Mouse (Mus musculus): ENCODE results near the gene Anapc11.

The Anapc11 gene

DNA sequence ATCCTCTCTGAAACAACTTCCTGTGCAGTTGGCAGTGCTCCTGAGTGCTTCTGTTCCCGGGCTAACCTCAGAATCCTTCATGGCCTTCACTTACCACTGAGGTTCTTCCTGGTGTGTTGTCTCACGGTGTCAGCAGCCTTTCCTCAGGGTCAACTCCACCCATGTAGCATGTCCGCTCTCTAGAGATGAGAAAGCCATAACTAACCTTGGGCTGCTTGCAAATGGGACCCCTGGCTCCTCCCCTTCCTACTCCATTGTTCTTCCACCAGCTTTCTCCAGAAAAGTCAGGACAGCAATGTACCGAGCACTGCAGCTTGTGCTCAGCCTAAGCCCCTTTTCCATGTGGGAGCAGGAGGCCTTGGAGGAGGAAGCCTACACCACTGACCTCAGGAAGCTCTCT is 8.5 kb downstream of the Anapc11 start:
- no peak for DNase-seq (ENCODE audit: low spot score in 2 of 2)

DNA sequence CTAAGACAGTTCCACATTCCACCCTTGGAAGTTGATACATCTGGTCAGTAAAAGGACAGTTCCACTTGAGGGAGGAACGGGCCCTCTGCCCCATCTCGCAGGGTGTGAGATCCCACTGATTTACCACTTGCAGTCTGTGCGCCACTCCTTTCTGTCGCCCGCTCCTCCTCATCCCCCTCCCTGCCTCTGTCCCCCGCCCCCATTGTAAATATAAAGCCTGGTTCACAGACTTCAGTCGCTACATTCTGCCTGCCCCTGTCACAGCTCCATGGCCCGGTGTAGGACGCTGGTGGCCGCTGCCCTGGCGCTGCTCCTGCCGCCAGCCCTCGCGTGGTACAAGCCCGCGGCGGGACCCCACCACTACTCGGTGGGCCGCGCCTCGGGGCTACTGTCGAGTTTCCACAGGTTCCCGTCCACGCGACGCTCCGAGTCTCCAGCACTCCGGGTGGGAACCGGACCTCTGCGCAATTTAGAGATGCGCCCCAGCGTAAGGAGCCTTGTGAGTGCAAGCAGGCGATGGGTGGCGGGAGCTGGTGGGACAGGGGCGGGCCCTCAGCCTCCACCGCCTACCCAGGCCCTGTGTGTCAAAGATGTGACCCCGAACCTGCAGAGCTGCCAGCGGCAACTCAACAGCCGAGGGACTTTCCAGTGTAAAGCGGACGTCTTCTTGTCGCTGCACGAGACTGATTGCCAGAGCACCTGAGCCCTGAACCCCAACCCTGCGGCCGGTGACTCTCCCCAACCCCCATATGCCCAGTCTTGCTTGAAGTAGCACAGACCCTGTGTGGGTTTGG is 10.2 kb downstream of the Anapc11 start, which contains the start of gene Npb:
Npb (plus strand) TSS at position 237 of the 794 bp plus-strand sequence.
- DNase-seq (ENCODE audit: low spot score in 2 of 2) = no peak

DNA sequence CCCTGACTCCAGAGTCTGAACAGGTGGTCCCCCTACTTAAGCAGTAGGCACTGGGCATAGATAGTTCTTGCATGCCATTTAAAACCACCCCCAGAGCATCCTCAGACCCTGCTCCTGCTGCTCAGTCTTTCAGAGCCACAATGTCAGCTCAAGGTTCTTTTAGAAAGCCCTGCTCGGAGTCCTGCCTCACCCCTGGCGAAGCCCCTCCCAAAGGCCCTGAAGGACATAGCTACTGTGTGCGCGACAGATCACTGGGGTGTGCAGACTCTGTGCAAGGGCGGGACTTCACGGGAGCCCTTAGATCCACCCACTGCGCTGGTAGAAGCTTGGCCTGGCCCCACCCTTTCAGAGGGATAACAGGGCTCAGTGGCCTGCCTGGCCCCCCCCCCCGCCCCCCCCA is 11.0 kb downstream of the Anapc11 start:
- no peak for DNase-seq (ENCODE audit: low spot score in 2 of 2)

DNA sequence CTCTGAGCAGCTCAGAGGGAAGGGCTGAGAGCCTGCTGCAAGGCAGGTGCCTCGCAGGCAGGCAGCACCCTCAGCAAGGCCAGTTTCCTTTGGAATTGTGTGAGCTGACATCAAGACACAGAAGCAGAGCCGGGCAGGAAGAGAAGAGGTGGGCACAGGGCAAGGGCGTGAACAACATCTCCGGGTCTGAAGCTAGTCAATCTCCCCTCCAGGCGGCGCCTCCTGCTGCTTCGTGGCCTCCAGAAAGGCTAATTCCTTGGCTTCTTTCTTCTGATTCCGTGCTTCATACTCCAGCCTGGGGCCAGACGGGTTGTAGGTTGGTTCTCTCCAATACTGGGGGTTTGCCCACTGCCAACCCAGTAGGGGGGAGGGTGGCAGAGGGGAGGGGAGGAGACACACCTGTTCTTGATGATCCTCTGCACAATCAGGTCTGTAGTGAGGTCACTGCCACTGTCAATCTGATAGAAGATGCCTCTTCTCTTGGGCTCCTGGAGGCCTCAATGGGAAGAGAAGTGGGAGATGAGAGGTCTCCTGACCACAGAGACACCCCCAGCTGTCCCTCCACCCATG is 12.3 kb downstream of the Anapc11 start:
- no peak for DNase-seq (ENCODE audit: low spot score in 2 of 2)

DNA sequence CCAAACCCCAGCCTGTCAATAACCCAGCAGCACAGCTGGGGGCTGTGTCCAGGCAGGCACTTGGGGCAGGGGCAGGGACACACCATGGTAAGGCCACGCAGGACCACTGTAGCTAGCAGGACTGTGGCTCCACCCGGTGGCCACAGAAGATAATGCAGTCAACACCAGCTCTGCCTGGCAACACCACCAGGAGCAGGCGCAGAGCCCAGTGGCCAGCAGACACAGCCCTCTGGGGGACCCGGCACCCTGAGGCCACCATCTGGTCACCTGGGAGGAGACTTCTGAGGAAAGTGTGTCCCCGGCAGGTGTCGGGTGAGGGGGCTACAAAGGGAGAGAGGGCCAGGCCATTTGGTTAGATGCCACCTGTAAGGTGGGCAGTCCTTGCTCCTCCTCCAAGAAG is 14.5 kb downstream of the Anapc11 start:
- no peak for DNase-seq (ENCODE audit: low spot score in 2 of 2)

DNA sequence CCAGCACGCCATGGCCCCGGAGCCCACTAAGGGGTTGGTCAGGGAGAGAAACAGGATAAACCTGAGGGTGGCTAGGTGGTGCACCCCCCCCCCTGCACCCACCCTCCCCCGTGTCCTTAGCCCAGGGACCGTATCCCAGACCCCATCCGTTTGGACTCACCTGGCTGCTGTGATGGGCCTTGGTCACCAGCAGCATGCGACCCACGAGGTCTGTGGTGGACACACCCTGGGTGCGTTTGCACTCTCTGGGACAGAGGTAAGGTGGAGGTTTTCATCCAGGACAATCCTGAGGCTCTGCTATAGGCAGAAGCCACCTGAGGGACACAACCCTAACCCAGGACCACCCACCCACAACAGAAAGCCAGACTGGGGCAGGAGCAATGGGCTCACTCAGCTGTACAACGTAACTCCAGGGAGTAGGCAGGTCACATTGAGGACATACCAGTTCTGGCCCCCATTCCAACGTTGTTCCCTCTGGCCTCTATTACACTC is 15.3 kb downstream of the Anapc11 start:
- no peak for DNase-seq (ENCODE audit: low spot score in 2 of 2)

DNA sequence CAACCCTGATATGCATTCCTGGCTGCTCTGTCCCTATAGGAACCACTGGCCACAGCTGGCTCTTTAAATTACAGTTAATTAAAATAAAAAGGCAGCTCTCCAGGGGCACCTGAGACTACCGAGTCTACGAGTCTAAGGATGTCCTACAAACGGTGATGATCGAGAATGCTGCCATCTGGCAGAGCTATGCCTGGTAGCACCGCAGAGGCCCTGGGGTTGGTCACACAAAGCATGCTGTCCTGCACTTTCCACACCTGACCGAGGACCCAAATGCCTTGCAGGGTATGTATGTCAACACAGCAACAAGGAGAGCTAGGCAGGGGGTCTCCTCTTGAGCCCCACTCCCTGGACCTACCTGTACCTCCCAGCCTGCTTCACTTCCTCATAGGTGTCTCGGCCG is 15.8 kb downstream of the Anapc11 start:
- no peak for DNase-seq (ENCODE audit: low spot score in 2 of 2)

DNA sequence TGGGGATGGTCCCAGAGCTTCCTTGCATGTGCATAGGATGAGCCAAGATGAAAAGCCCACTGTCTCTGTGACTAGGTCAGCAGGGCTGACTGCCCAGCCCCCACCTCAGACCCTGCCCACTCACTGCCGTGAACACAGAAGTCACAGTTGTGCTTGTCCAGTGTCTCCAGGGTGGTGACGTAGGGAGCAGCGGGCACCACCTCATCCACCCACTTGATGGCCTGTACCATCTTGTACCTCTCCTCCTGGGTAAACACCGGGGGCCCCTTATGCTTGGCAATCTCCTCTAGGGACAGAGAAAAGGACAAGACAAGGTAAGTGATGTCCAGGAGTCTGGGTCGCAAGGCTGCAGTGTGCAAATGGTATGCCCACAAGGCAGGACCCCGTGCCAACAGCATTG is 16.9 kb downstream of the Anapc11 start:
- DNase-seq (ENCODE audit: low spot score in 2 of 2) = no peak

DNA sequence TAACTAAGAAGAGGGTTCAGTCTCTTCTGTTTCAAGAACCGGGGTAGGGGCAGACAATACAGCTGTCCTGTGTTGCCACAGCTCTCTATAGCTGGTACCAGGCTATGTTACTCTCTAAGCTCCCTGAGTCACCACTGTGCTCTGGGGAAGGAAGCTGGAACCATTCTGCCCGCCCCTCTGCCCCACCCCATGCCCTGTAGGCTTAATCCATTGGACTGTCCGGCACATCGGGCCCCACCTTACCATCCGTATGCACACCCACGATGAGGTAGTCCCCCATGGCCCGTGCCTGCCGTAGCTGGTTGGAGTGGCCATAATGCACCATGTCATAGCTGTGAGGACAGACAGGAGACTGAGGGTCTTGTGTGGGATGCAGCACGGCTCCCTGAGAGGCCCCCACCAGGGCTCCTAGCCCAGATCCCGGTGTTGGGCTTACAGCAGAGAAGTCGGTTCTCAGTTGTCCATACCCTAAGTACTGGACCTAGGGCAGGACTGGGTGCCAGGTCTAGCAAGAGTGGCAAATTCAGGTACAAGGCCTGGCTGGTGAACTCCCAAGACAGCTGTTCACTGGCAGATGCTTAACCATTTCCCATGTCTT is 17.5 kb downstream of the Anapc11 start:
- DNase-seq (ENCODE audit: low spot score in 2 of 2) = no peak

DNA sequence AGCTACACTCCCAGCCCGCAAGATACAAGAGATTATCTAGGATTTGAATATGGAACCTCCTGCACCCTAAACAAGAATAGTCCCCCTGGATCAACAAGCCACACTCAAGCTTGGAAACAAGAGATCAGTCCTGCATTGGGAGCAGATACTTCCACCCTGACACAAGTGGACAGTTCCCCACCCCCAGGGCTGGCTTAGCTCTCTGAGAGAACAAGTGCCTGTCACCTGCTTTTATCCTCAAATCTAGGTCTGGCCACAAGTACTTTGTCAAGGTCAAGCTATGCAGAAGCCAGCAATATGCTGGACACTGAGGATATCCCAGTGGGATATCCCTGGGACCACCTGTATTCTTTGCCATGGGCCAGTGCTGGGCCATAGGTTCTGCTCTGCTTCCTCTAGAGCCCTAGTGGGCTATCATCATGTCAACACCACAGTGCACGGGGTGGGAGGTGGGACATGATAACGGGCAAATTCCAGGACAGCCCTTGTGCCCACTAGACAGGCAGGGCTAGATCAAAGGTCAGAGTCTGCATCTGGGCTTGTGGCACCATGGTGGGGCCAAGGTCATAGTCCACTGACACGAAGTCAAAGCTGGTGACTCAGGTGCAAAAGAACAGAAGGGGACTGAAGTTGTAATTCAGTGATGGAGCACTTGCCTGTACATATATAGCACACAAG is 18.5 kb downstream of the Anapc11 start:
- no peak for DNase-seq (ENCODE audit: low spot score in 2 of 2)

DNA sequence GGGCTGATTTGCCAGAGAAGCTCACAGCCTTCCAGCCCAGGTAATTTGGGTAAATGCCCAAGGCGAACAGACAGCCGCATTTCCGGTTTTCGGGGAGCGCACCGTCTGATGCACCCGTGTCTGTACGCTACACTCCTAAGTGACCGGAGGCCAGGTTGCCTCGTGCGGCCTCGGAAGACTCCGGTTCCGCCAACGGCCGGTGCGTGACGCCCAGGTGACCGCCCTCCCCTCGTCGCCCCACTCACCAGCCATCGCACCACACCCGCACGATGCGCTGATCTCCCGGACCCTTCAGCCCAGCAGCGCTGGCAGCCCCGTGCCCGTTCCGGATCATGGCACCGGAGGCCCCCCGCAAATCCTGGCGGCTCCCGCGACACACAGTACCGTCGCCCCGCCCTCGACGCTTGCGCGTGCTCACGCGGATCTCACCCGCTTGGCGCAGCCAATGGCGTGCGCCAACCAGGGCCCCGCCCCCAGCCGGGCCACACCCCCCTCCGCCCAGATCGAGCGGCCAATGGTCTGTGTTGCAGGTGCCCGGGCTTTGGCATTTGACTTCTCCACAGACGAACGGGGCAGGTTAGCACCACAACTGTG is 19.4 kb downstream of the Anapc11 start, which contains the start of gene Pcyt2:
Pcyt2 (minus strand) TSS at position 418 of the 594 bp plus-strand sequence.
- DNase-seq (ENCODE audit: low spot score in 2 of 2) = peak; percentile 87 to 88

DNA sequence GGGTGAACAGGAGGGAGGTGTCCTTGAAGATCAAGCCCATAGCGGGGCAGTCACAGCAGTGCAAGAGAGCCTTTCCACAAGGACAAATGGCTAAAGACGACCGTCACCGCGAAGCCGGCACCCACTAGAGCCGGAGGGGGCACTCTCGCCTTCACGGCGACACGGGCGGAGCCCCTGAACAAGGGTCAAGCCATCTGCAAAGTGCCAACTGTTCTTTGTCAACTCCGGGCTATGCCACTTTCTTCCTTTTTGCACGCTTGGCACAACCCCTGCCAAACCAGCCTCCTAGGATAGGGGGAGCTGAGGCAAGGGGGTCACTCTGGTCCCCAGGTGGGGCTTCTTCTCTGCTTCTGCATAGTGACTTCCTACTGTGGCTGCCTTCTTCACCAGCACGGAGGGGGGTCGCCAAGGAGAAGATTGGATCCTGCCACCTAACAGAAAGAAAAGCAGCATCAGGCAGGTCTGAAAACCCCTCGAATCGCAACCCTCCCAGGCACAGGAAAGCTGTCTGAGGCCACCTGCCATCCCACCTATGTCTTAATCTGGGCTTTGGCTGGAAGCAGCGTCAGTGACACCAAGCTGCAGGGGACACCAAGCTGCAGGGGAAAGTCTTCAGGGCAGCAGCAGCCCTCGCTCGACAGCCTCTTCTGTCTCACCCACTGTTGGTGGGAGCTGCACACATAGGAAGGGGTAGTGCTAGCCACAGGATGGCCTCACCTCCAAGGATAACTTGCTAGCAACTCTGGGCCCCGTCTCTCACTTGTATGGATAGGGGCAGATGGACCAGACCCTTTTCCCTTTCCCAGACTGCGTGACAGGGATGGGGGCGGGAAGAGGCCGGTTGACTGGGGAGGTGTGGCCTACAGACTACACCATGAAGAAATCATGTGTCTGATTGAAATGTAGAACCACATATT is 20.7 kb downstream of the Anapc11 start:
- DNase-seq (ENCODE audit: low spot score in 2 of 2) = no peak

DNA sequence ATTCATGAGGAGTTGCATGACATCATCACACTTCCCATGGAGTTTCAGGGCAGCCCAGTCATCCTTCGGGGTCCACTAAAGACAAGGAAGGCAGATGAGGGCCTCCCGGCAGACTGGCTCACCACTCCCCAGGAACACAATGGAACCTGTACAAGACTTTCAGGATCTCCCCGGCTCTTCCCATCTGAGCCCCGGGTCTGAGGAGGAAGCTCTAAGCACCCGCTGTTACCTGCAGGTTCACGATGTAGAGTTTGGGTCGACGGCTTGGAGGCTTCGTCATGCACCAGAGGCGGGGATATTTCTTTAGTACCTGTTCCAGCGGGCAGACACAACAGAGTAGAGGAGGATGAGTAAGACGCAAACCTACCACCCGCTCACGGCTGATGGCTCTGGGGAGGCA is 22.0 kb downstream of the Anapc11 start:
- no peak for DNase-seq (ENCODE audit: low spot score in 2 of 2)

DNA sequence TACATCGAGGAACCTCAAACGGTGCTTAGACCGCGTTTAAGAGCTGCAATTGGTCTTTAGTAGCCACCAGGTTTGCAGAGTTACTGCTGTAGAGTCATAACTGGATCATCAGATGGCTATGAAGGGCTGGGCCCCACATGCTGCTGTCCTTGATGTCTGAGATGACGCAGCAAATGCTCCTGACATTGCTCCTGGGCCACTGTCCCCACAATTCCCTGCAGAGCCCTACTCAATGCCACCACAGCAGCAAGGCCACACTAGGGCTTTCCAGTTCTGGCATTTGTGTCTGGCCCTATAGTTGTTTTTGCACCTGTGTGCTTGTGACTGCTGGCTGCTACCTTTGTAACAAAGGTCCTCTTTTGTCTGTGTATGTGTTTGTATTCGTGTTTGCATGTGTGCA is 24.6 kb downstream of the Anapc11 start:
- no peak for DNase-seq (ENCODE audit: low spot score in 2 of 2)

DNA sequence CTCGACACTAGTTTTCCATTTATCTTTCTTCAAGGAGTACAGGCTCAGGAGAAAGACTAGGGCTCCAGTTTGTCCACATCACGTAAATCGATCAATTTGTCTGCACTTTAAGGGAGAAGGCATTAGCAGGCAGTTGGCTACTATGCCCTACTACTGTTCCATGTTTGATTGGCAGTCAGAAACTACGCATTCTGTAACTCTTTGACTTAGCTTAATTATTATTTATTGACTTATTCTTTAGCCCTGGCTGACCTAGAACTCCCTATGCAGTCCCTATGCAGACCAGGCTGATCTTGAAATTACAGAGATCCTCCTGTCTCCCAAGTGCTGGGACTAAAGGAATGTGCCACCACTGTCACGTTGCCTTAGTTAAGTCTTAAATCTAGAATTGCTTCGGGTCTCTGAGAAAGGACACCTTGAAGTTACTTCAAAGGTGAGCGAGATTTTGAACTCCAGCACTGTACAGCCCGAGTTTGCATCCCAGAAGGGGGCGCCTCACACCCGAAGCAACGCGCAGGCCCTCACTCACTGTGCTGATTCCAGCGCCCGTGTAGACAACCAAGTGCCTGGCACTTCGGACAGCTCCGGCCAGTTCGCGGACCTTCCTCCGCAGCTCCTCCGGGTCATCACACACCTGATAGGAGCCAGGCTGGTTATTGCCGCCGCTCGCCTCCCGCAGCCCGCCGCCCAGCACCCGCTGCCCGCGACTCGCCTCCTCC is 25.9 kb downstream of the Anapc11 start:
- no peak for DNase-seq (ENCODE audit: low spot score in 2 of 2)

DNA sequence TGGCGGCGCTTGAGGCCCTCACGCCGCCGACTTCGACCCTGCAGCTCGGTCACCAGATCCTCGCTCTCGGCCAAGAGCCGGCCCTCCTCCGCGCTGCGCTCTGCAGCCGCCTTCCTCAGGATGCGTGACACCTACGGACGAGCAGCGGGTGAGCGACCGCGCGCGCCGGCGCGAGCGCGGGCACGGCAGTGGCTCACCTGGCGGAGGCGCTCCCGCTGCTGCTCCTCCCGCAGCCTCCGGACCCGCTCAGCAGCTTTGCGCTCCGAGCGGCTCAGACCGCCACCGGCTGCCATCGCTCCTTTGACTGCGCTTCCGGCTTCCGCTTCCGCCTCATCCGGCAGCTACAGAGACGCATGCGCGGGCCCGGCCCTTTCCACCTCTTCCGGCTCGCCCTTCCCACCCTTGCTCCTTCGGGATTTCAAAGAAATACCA is 26.5 kb downstream of the Anapc11 start:
- peak; percentile 81 to 82 for DNase-seq (ENCODE audit: low spot score in 2 of 2)

DNA sequence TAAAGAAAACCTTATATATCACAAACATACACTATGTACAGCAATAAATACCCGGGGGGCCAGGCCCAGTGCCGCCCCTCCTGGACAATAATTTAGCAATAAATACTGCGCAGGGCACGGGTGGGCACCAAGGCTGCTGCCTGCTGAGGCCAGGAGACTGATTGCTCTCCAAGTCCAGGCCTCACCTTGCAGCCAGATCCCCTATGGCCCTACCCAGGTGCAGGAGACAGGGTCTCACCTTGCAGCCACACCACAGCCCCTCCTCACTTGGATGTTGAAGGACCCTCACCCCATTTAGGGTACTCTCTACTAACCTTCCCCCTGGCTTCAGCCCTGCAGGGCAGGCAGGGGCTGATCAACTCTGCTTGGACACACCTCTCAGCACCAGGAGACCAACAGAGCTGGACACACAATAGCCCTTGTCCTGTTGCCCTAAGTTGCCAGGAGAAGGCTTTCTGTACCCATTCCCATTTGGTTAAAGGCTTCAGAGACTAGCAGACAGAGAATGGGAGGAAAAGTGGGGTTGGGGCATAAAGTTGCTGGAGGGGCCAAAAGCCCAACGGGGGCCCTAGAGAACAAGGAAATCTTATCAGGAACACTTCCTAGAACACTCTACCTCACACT is 27.0 kb downstream of the Anapc11 start, which contains the start of gene Sirt7:
Sirt7 (minus strand) TSS at position 89 of the 624 bp plus-strand sequence.
- no peak for DNase-seq (ENCODE audit: low spot score in 2 of 2)

DNA sequence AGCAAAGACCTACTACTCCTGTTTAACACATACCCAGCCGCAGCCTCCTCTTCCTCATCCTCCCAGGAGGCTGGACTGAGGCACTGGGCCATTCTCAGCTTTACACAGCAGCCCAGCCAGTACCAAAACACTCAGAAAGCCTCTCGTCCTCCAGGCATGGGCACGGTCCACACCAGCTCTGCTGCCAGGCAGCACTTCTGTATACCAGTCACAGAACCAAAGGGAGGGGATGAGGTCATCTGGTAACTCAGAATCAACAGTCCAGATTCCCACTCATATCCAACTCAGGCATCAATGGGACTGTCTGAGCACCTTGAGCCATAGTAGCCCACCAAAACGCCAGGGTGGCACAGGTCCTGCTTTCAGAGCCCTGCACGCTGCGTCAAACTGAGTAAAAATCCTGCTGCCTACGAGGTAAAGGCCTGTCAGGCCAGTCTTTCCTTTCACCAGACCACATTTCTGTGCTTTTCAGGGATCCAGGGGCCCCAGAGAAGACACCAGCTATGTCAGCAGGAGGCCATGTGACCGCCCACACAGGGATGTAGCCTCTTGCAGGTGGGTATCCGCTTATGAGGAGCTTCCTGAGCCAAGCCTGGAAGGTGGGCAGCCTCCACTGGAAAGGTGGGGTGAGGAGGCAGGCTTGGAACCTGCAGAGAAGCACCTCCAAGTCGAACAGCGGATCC is 28.7 kb downstream of the Anapc11 start:
- DNase-seq (ENCODE audit: low spot score in 2 of 2) = no peak
